ENCODE assay signal across 9 mouse cellular contexts in genomic region chr5:112297257-112297656, GRCm38 (mm10). TPM values are rescaled to one million over a fixed set of nuclear protein-coding genes. Genes with fewer than 3 reads are reported as not detected.
A peak's percentile ranks its signal among the peaks of the same experiment; 100 is the strongest.
DNase-seq lines count a peak whose midpoint lies in the region; ATAC-seq and TF ChIP-seq lines count a peak whose summit lies in the region.
"Had no signal": no experiment of that assay in that cellular context is flagged by ENCODE, and none has a peak within 500 bp of the region (broad histone marks: within the 10 kb centered on the region; RNA-seq: fewer than 3 reads in every experiment).

No protein-coding gene starts in this region.

- no peaks in the 10 kb centered on the region for H3K36me3 ChIP-seq in embryonic facial prominence, embryonic 15.5 days
- H3K36me3 ChIP-seq in embryonic facial prominence, embryonic 10.5 days (replicated peaks): no peaks in the 10 kb centered on the region
- H3K36me3 ChIP-seq in lung, embryonic 14.5 days (ENCODE audit: insufficient read depth): no peaks in the 10 kb centered on the region
- H3K36me3 ChIP-seq in myocyte (ENCODE audit: control insufficient read depth, insufficient read depth): no peaks in the 10 kb centered on the region

- H3K79me2 ChIP-seq in myocyte (ENCODE audit: control insufficient read depth, insufficient read depth): peaks cover 100% of the 10 kb centered on the region

- H3K4me1 ChIP-seq in embryonic facial prominence, embryonic 15.5 days: peaks cover 21% of the 10 kb centered on the region
- H3K4me1 ChIP-seq in embryonic facial prominence, embryonic 10.5 days: peaks cover 44% of the 10 kb centered on the region
- no peaks in the 10 kb centered on the region for H3K4me1 ChIP-seq in lung, embryonic 14.5 days (ENCODE audit: insufficient read depth)

- no peak overlapping the region for H3K9ac ChIP-seq in embryonic facial prominence, embryonic 15.5 days
- no peak overlapping the region for H3K9ac ChIP-seq in lung, embryonic 14.5 days

- H3K4me3 ChIP-seq in embryonic facial prominence, embryonic 15.5 days (replicated peaks): no peak overlapping the region
- no peak overlapping the region for H3K4me3 ChIP-seq in embryonic facial prominence, embryonic 10.5 days
- H3K4me3 ChIP-seq in lung, embryonic 14.5 days (ENCODE audit: low read depth, low read length): no peak overlapping the region
- no peak overlapping the region for H3K4me3 ChIP-seq in myocyte

- no peak for TF ChIP-seq CTCF in lung, embryonic 14.5 days (IDR thresholded peaks at IDR 0.05; ENCODE audit: low read depth)

- no peaks in the 10 kb centered on the region for H3K9me3 ChIP-seq in embryonic facial prominence, embryonic 15.5 days (replicated peaks)
- no peaks in the 10 kb centered on the region for H3K9me3 ChIP-seq in embryonic facial prominence, embryonic 10.5 days
- no peaks in the 10 kb centered on the region for H3K9me3 ChIP-seq in lung, embryonic 14.5 days (ENCODE audit: low read depth, low read length)

- ATAC-seq in embryonic facial prominence, embryonic 15.5 days (ENCODE audit: insufficient number of reproducible peaks, low FRiP score, low TSS enrichment, low read depth): no peak
- ATAC-seq in lung, embryonic 14.5 days (ENCODE audit: insufficient read depth): no peak
- 0 out of 2 replicates have a peak, but pooled peaks have one; percentile 13 for ATAC-seq in granulocyte monocyte progenitor cell, adult 5-6 weeks (replicated peaks; ENCODE audit: poor library complexity, severe bottlenecking)

- peak overlapping the region; percentile 34; the same call in 1 of the 2 replicates for H3K27ac ChIP-seq in embryonic facial prominence, embryonic 15.5 days (replicated peaks)
- H3K27ac ChIP-seq in embryonic facial prominence, embryonic 10.5 days (replicated peaks): no peak overlapping the region
- H3K27ac ChIP-seq in lung, embryonic 14.5 days (ENCODE audit: low read depth): peak overlapping the region; percentile 58

- 52% methylated on average over 2 of the region's 2 CpGs for WGBS in embryonic facial prominence, embryonic 15.5 days
- WGBS in embryonic facial prominence, embryonic 10.5 days: 67% methylated on average over 2 of the region's 2 CpGs
- WGBS in lung, embryonic 14.5 days: 63% methylated on average over 2 of the region's 2 CpGs

- TF ChIP-seq POLR2A in myocyte (IDR thresholded peaks at IDR 0.05; ENCODE audit: insufficient read length, low read depth): no peak

- no peak for DNase-seq in embryonic facial prominence, embryonic 10.5 days (ENCODE audit: low spot score)
- no peak for DNase-seq in lung, embryonic 14.5 days
- no peak for DNase-seq in lung, postnatal 10 days
- no peak for DNase-seq in adrenal gland, adult 18-20 months (ENCODE audit: low spot score in 2 of 2)
- DNase-seq in testis, postnatal 14 days (ENCODE audit: low spot score): no peak
- DNase-seq: layer of hippocampus, adult 9-11 months had no signal

- no peaks in the 10 kb centered on the region for H3K27me3 ChIP-seq in embryonic facial prominence, embryonic 15.5 days
- no peaks in the 10 kb centered on the region for H3K27me3 ChIP-seq in embryonic facial prominence, embryonic 10.5 days (replicated peaks; ENCODE audit: low read depth, poor library complexity, severe bottlenecking)
- no peaks in the 10 kb centered on the region for H3K27me3 ChIP-seq in lung, embryonic 14.5 days (ENCODE audit: insufficient read depth, low read length)
- H3K27me3 ChIP-seq in myocyte (ENCODE audit: control insufficient read depth, insufficient read depth, insufficient read length): no peaks in the 10 kb centered on the region

- H3ac ChIP-seq in myocyte (ENCODE audit: control insufficient read depth, insufficient read length): no peak overlapping the region

- no peak overlapping the region for H3K4me2 ChIP-seq in embryonic facial prominence, embryonic 15.5 days (replicated peaks)
- H3K4me2 ChIP-seq in lung, embryonic 14.5 days: no peak overlapping the region
- H3K4me2 ChIP-seq in myocyte (ENCODE audit: low read depth): no peak overlapping the region

TF ChIP-seq in myocyte, 11 proteins besides CTCF, POLR2A, EP300 and RAD21:
- no peak for TF ChIP-seq TCF12 (IDR thresholded peaks at IDR 0.05; ENCODE audit: insufficient read depth, poor library complexity, severe bottlenecking)
- no peak for TF ChIP-seq MYOD1 (IDR thresholded peaks at IDR 0.05; ENCODE audit: control insufficient read depth in 1 of 3, insufficient read length in 2 of 3, low read depth in 2 of 3)
- TF ChIP-seq POLR2AphosphoS2 (IDR thresholded peaks at IDR 0.05; ENCODE audit: insufficient read length, low read depth): peak; percentile 10
- peak; percentile 32 for TF ChIP-seq USF1 (IDR thresholded peaks at IDR 0.05; ENCODE audit: low read depth)

RNA-seq across cellular contexts. Expression of gene Tpst2, which starts 20.8 kb away (rescaled TPM):
- 51.0 and 52.0 TPM in 2 replicates for polyA plus RNA-seq in embryonic facial prominence, embryonic 15.5 days (2015; fragmentation: Nextera tagmentation; extraction: Ambion mirVana)
- polyA plus RNA-seq in embryonic facial prominence, embryonic 10.5 days (2016; fragmentation: Nextera tagmentation; extraction: Ambion mirVana): 34.0 and 35.9 TPM in 2 replicates
- 53.2 and 57.7 TPM in 2 replicates for polyA plus RNA-seq in lung, embryonic 14.5 days (2014; fragmentation: Nextera tagmentation; extraction: Ambion mirVana)
- total RNA-seq in granulocyte monocyte progenitor cell, adult 5-6 weeks (2014; fragmentation: Nextera tagmentation): 28.7 and 43.9 TPM in 2 replicates
- total RNA-seq in granulocyte monocyte progenitor cell, adult 5-6 weeks (2017): 25.3 and 36.5 TPM in 2 replicates
- 94.7 TPM for polyA plus RNA-seq in myocyte (2012; fragmentation: generic; extraction: Trizol)
- 100 to 1,000 TPM; 208 to 233 TPM for total RNA-seq in adrenal gland, adult 18-20 months (2021)

RNA-seq across cellular contexts. Expression of gene Tfip11, which starts 28.9 kb away (rescaled TPM):
- 30.5 and 31.1 TPM in 2 replicates for polyA plus RNA-seq in embryonic facial prominence, embryonic 15.5 days (2015; fragmentation: Nextera tagmentation; extraction: Ambion mirVana)
- 41.3 and 42.5 TPM in 2 replicates for polyA plus RNA-seq in embryonic facial prominence, embryonic 10.5 days (2016; fragmentation: Nextera tagmentation; extraction: Ambion mirVana)
- 27.0 and 27.1 TPM in 2 replicates for polyA plus RNA-seq in lung, embryonic 14.5 days (2014; fragmentation: Nextera tagmentation; extraction: Ambion mirVana)
- 20.1 and 32.4 TPM in 2 replicates for total RNA-seq in granulocyte monocyte progenitor cell, adult 5-6 weeks (2014; fragmentation: Nextera tagmentation)
- 13.6 and 16.6 TPM in 2 replicates for total RNA-seq in granulocyte monocyte progenitor cell, adult 5-6 weeks (2017)
- polyA plus RNA-seq in myocyte (2012; fragmentation: generic; extraction: Trizol): 31.7 TPM
- total RNA-seq in adrenal gland, adult 18-20 months (2021): 10 to 100 TPM; 38.6 to 41.8 TPM

RNA-seq across cellular contexts. Expression of gene Crybb1, which starts 41.6 kb away (rescaled TPM):
- polyA plus RNA-seq in embryonic facial prominence, embryonic 15.5 days (2015; fragmentation: Nextera tagmentation; extraction: Ambion mirVana): 6.8 and 7.7 TPM in 2 replicates
- 0.20 and 0.80 TPM in 2 replicates for polyA plus RNA-seq in embryonic facial prominence, embryonic 10.5 days (2016; fragmentation: Nextera tagmentation; extraction: Ambion mirVana)
- polyA plus RNA-seq in lung, embryonic 14.5 days (2014; fragmentation: Nextera tagmentation; extraction: Ambion mirVana): 2.0 TPM in 2 replicates
- total RNA-seq in granulocyte monocyte progenitor cell, adult 5-6 weeks (2014; fragmentation: Nextera tagmentation): not detected in 2 replicates
- not detected in 2 replicates for total RNA-seq in granulocyte monocyte progenitor cell, adult 5-6 weeks (2017)
- polyA plus RNA-seq in myocyte (2012; fragmentation: generic; extraction: Trizol): 0.36 TPM
- total RNA-seq in adrenal gland, adult 18-20 months (2021): 1 to 10 TPM; 3.2 to 3.3 TPM

RNA-seq across cellular contexts. Expression of gene Cryba4, which starts 44.9 kb away (rescaled TPM):
- 3.4 and 3.7 TPM in 2 replicates for polyA plus RNA-seq in embryonic facial prominence, embryonic 15.5 days (2015; fragmentation: Nextera tagmentation; extraction: Ambion mirVana)
- 0.35 and 0.69 TPM in 2 replicates for polyA plus RNA-seq in embryonic facial prominence, embryonic 10.5 days (2016; fragmentation: Nextera tagmentation; extraction: Ambion mirVana)
- 2.4 and 2.7 TPM in 2 replicates for polyA plus RNA-seq in lung, embryonic 14.5 days (2014; fragmentation: Nextera tagmentation; extraction: Ambion mirVana)
- total RNA-seq in granulocyte monocyte progenitor cell, adult 5-6 weeks (2014; fragmentation: Nextera tagmentation): not detected in 2 replicates
- 0.30 TPM in 1 of 2 replicates, not detected in the other for total RNA-seq in granulocyte monocyte progenitor cell, adult 5-6 weeks (2017)
- 2.8 TPM for polyA plus RNA-seq in myocyte (2012; fragmentation: generic; extraction: Trizol)
- total RNA-seq in adrenal gland, adult 18-20 months (2021): 100 to 1,000 TPM in 1 of 2 experiments, 10 to 100 TPM in 1; 95.8 to 126 TPM

RNA-seq across cellular contexts. Expression of gene Srrd, which starts 45.6 kb away (rescaled TPM):
- polyA plus RNA-seq in embryonic facial prominence, embryonic 15.5 days (2015; fragmentation: Nextera tagmentation; extraction: Ambion mirVana): 35.3 and 46.6 TPM in 2 replicates
- 48.2 and 51.6 TPM in 2 replicates for polyA plus RNA-seq in embryonic facial prominence, embryonic 10.5 days (2016; fragmentation: Nextera tagmentation; extraction: Ambion mirVana)
- polyA plus RNA-seq in lung, embryonic 14.5 days (2014; fragmentation: Nextera tagmentation; extraction: Ambion mirVana): 42.3 and 51.0 TPM in 2 replicates
- total RNA-seq in granulocyte monocyte progenitor cell, adult 5-6 weeks (2014; fragmentation: Nextera tagmentation): 40.5 and 47.7 TPM in 2 replicates
- 15.6 and 17.6 TPM in 2 replicates for total RNA-seq in granulocyte monocyte progenitor cell, adult 5-6 weeks (2017)
- polyA plus RNA-seq in myocyte (2012; fragmentation: generic; extraction: Trizol): 19.0 TPM
- total RNA-seq in adrenal gland, adult 18-20 months (2021): 10 to 100 TPM; 60.5 to 65.1 TPM
